Mouse (Mus musculus) c-Kit-positive CD71-positive TER-119-positive erythroid progenitor cells, embryonic 14.5 days (primary cell): Measurements from ENCODE around the gene Nme2.

ENCODE experiments used
- DNase-seq: peaks from one replicate; pipeline ENCODE4 v3.0.0-alpha.2; 2013; ENCODE audit warnings: low spot score

The Nme2 gene

DNA sequence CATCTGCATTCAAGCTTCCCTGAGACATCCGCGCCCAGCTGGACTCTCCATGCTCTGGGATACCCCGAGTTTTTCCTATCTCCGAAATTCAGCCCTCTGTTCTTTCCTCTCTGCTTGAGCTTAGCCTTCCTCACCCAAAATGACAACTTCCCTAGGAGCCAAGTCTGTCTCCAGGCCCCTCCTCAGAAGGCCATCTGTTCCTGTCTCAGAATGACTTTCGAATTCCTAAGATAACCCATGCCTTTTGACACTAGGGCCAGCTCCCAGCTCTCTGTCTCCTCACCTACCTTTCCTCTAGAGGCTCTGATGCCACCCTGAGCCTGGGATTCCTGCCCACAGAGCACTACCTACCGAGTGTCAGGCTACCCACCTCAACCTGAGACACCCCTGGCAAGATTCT is at the start of gene Nme2:
Nme2 (minus strand) TSS at position 101 of the 400 bp plus-strand sequence.
- no peak for DNase-seq

DNA sequence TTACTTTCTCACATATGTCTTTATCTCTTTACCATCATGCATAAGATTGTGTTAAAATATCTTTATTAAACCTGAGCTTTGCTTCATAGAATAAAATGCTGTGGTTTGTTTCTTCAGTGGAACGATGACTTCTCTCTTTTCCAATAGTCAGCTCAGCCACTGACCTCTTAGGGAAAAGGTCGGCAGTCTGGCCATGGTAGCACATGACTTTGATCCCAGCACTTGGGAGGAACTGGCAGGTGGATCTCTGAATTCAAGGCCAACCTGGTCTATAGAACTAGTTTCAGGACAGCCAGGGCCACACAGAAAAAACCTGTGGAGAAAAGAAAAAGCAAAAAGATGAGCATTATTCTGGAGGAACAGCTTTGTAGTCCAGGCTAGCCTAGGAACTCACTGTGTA is 47.3 kb upstream of the Nme2 start:
- no peak for DNase-seq

DNA sequence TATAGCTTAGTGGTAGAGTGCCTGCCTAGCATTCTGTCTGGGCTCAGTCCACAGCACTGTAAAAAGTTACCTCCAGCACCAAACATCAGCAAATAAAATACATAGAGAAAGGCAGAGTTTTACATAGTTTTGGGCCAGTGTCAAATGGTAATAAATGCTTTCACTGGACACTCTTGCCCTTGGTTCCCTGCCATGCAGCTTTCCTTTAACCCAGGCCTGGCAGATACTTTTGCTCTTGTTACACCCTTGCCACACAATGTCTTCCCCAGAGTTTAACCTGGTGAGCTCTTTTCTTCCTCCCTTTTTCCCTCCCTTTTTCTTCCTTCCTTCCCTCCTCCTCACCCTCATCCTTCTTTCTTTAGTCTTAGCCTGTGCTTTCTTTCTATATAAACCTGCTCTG is 43.2 kb upstream of the Nme2 start:
- DNase-seq: no peak

DNA sequence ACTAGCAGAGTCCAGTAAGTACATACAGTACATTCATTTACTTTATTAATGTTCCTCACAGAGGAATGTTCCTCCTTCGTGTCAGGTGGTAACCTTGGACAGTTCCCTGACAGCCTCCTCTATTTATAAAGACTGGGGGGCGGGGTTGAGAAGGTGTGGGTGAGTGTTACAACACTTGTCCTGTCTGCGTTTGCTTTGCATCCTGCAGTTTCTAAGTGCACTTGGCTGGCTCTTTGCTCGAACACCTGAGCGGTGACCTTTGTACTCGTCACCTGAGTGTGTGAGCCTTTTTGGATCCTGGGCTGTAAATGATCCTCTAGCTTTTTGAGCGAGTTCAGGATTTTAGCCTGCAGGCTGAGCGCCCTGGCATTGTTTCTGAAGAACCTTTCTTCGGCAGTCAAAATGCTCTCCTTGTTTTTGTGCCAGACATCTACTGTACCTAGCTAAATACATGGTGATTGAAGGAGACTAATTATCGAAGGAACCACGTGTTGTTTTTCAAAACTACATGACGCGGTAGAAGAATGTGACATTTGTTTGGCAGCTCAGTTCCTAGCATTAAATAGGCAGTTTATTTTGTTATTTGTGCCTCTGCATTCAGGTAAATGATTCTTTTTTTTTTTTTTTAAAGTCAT is 41.2 kb upstream of the Nme2 start:
- DNase-seq: no peak

DNA sequence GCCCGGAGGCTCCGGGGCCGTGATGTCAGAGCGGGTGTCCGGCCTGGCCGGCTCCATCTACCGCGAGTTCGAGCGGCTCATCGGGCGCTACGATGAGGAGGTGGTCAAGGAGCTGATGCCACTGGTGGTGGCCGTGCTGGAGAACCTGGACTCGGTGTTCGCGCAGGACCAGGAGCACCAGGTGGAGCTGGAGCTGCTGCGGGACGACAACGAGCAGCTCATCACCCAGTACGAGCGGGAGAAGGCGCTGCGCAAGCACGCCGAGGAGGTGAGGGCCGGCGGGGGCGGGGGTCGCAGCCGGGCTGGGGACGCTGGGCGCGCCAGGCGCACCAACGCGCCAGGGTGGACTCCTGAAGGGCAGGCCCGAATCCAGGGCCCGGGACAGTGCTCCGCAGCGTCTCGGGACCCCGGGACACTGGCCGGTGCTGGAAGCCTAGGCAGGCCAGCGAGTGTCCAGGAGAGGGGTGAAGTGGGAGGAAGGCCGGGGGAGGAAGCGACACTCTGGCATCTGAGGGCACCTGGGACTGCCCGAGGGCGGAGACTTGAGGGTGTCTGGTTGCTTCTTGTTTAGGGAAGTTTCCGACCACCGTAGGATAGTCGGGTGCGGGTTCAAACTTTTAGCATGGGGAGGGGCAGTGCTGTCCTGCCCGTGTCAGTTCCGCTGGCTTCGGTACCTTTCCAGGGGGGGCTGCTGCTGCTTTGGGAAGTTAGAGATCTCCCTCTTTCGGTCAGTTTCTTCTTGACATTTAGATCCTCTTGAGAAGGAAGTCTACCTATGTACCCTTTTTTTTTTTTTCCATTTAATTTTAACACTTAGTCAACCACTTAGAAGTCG is 40.5 kb upstream of the Nme2 start:
- peak; percentile 42 for DNase-seq

DNA sequence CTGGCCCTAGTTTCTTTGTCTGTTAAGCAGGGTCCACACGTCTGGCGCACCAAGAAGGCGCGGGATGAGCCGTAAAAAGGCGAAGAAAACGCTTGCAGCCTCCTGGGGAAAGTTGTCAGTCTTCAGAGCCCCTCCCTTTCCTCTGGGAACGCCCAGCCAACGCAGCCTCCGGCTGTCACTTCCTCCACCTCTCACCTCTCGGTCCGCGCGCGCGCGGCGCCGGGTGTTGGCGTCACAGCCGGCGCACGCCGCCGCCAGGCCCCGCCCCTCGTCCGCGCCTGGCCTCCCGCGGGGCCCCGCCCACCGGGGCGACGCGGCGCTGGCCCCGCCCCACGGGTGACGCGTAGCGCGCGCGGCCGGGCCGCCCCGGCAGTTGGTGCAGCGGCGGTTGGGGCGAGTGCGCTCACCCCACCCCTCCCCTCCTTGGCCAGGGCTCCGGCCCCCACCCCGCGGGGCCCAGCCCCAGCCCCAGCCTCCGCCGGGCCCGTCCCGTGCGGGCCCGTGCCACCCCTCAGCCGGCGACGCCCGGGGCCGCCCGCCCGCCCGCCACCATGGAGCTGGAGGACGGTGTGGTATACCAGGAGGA is 39.8 kb upstream of the Nme2 start, which contains the start of gene Spag9:
Spag9 (plus strand) TSS at position 372 of the 586 bp plus-strand sequence.
- peak; percentile 91 for DNase-seq

DNA sequence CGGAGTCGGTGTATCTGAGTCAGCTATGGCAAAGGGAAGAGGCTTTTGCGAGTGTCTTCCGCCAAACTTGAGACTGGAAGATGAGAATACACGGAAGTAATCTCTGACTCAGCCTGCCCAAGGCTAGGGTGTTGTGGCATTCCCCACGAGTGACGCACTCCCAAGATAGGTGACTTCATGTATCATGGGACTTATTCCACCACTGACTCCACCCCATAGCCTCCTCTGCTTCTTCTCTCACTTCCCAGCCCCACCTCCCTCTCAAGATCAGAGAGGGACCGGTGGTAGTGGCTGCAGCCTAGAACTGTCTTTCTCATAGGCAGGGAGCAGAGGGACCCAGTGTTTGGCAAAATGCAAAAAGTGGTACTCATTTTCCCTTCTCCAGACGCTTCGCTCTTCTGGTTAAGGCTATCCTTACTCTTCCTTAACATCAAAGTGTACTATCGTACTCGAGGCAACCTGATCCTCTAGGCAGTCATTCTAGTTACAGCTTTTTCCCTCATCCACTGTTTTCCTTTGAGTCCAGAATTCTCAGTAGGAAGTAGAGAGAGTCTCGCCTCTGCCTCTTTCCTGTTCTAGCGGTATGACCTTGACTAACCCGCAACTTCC is 39.2 kb upstream of the Nme2 start:
- DNase-seq: peak; percentile 84

DNA sequence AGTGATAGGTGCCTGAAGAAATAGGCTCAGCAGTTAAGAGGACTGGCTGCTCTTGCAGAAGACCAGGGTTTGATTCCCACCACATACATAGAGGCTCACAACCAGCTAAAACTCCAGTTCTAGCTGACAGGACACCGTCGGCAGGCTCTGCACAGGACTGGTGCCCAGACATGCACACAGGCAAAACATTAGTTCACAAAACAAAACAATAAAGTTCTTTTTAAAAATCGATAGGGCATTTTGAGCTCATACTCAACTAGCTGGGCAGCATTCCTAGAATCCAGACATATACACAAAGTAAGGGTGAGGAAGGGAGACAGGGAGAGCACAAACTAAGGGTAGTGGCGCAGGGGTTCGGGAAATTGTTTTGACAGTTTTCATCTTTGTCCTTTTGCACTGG is 38.5 kb upstream of the Nme2 start:
- peak; percentile 7 for DNase-seq

DNA sequence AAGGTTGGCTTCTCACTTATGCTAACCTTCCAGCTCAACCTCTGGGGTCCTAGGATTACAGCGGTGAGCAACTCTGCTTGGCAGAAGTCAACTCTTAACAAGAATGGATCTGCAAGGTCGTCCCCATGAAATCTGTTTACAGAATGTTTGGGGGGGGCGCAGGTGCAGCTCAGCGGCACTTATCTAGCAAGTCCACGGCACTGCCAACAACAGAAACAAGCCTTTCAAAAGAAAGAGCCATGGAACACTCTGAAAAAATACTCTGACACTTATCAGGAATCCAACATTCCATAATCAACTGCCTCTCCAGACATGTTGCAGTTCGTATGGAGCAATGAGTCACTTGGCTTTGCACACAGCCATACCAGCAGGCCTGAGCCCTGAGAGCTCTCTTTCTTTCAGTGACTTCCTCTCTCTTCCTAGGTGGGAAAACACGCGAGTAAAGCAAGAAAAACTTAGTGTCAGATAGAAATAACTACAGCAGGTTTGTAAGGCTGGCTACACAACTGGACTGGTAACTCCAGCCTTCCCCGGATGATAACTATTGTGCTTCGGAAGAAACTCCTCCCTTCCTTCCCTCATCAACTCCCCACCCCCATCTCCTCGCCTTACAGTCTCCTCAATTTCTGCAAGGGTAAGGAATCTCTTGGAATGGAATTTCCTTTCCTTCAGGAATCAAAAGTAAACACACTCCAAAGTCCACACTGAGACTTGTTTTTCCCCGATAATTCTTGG is 32.4 kb upstream of the Nme2 start:
- DNase-seq: no peak

DNA sequence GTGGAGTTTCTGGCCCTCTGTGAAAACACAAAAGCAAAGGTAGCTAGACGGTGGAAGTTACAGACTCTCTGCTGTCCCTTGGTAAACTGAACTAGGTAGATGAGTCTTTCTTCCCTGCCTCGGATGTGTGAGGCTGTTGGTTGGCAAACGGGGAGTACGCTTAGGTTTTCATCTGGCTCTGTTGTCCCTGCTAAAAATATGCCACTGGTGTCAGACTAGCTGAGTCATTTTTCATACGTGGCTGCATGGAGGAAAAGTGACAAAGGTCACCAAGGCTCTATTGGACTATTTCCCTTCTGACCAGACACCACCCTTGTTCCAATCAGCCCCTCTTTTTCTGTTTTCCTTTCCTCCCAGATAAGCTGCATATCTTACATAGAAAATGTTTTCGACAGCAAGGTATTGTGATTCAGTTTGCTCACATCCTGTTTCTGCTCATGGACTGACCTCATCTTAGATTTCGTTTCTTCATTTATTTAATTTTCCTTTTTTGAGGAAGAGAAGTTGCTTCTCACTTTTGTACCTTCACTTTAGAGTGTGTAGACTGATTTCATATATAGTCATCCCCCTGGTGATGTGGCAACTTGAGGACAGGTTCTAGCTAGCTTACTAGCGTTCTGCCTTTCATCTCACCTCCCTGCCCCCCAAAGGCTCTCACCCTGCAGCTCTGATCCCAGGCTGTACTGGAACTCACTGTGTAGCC is 31.7 kb upstream of the Nme2 start:
- no peak for DNase-seq

DNA sequence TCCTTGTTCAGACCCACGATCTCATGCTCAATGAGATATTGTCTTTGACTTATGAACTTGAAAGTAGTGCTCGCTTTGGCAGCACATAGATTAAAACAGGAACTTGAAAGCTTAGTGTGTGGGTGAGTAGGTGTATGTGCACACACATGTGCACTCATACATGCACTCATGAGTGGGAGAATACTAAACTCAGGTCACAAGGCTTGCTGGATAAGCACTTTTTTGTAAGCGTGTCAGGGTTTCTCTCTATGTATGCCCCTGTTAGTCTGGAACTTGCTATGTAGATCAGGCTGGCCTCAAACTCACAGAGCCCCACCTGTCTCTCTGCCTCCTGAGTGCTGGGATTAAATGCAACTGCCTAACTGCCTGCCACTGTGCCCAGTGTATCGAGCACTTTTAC is 31.0 kb upstream of the Nme2 start:
- no peak for DNase-seq

DNA sequence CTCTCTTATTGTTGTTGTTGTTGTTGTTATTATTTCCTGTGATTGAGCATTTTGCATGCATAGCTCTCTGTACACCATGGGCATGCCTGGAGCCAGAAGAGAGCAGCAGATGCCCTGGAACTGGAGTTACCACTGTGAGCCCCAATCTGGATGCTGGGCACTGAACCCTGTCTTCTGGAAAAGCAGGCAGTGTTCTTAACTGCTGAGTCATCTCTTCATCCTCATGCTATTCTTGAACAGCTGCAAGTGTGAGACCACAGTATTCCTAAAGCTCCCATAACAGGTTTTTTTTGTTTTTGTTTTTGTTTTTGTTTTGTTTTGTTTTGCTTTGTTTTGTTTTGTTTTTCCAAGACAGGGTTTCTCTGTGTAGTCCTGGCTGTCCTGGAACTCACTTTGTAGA is 30.2 kb upstream of the Nme2 start:
- DNase-seq: no peak

DNA sequence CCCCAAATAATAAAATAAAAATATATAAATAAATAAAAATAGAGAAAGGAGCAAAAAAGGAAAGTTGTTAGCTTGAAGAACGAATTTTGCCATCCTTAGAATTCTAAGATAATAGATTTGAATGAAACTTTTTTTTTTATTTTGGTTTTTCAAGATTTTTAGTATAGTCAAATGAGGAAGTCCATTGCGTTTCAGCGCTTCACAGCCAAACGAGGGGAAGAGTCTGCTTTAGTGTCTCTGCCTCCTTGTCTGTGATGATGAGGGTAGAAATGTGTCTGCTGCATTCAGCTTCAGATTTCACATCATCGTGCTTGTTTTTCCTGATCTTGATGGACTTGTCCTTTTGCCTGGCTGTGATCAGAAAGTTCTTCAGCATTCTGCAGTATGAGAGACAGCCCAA is 29.2 kb upstream of the Nme2 start:
- DNase-seq: no peak

DNA sequence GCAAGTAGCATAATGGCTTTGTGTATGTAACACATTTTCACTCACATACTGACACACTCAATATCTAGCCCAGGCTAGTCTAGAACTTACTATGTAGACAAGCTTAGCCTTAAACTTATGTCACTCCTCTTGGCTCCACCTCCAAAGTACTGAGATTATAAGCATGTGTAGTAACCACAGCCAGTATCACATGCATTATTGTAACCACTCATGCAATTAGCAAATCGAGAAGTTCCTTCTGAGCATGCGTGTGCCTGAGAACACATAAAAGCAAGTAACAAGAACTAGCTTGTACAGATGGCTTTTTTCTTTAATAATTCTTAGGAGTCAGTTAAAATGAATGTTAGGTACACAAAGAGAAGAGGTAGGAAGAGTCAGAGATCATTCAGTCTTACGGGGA is 28.6 kb upstream of the Nme2 start:
- no peak for DNase-seq

DNA sequence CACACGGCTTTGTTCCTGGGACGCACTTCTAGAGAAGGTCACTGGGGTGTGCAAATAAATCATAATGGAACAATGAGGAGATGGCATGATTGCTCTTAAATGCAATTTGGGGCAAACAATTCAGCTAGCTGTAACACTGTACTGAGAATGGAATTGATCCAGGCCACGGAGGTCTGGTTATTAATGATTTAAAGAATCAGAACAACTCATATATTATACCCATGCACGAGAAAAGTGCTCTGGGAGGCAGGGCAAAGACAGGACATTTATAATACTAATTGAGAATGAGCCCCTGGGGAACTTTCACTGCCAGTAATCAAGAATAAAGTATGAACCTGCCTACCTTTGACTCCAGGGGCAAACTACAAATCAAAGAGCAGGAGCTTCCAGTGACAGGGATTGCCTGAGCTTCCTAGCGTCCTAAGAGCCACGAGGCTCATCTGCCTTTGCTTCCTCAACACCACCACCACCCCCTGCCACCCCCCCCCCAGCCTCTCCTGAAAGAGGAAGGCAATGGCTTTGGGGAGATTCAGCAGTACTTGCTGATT is 23.5 kb upstream of the Nme2 start:
- no peak for DNase-seq

DNA sequence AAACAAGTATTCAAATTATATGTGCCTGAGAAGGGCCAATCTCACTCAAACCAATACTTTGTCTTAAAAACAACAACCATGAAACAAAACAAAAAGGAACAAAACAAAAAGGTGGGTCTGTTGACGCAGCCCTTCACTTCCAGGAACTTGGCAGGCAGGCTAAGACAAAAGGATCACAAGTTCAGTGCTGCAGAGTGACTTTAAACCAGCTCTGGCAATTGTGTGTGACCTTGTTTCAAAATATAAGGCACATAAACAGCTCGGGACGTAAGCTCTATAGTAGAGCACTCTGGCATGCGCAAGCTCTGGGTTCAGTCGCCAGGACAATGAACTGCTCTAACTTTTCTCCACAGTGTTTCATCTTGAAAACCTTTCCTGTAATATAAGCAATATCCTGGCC is 16.9 kb upstream of the Nme2 start:
- no peak for DNase-seq

DNA sequence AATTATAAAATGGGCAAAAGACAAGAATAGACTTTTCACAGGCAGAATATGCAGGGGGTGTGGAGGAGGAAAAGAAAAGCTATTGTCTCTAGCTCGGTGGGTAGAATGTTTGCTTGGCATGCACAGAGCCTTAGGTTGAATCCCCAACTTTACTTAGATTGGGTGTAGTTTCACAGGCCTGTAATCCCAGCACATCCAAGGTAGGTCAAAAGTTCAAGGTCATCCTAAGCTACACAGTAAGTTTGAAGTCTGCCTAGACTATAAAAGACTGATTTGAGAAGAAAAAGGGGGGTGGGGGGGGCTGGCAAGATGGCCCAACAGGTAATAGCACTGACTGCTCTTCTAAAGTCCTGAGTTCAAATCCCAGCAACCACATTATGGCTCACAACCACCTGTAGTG is 13.7 kb upstream of the Nme2 start:
- DNase-seq: no peak

DNA sequence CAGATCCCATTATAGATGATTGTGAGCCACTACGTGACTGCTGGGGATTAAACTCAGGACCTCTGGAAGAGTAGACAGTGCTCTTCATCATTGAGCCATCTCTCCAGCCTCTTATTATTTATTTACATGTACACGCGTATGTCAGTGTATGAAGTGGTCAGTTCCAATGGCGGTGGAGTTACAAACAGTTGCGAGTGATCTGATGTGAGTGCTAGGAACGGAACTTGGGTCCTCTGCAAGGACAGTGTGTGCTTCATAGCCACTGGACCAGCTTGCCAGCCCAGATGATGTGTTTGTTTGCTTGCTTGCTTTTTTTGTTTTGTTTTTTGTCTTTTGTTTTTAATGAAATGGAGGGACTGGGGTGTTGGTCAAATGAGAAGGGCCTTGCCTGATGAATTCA is 13.1 kb upstream of the Nme2 start:
- no peak for DNase-seq

DNA sequence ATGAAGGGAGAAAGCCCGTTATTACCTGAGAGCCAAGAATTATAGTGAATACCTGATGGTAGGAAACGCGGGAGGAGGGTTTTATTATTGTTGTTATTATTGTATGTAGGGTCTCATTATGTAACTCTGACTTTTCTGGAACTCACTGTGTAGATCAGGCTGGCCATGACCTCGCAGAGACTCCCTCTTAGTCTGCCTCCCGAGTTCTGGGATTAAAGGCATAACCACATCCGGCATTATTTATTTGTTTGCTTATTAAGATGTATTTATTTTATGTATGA is 12.7 kb upstream of the Nme2 start:
- no peak for DNase-seq

DNA sequence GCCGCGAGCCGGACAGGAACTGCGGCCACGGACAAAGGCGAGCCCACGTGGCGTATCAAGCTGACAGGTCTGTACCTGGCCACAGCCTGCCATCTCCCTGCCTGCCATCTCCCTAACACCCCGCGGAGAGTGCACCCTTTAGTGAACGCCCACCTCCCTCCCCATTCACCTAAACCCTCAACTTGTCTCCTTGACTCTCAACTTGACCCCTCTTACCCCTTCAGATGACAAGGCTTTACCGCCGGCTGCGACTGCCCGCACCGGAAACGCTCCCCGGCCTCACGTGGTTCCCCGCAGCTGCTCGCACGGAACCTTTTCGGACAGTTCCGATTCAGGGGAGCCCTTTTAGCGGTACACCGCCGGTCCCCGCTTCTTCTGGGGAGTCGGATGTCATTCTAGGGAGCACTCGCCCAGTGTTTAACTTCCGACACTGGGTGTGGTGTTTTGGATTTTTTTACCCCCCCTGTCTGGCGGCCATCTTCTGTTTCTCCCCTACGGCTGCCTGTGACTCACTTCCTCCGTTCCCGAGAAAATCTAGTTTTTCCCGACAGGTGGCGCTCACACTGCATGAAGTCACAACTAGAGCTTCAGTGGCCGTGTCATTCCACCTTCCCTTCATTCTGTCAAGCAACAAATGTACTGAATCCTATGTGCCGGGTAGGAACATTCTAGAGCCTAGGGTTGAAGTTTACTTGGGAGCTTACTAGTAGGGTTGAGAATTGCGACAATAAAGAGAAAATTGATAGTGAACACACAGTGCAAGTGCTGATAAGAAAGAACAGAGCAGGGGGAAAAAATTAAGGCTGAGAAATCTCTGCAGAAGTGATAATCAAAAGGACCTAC is 12.2 kb upstream of the Nme2 start, which contains the start of the genes Gm20390 and Nme1:
Gm20390 (minus strand) TSS at position 289 of the 843 bp plus-strand sequence.
Nme1 (minus strand) TSS at position 517 of the 843 bp plus-strand sequence.
- peak; percentile 97 for DNase-seq
